Mouse (Mus musculus) testis, postnatal 14 days (tissue): Measurements from ENCODE around the gene Snap29.

ENCODE experiments used
- DNase-seq: peaks from one replicate; pipeline ENCODE4 v3.0.0; 2021; ENCODE audit warnings: low spot score

Gene Snap29

GRCm38 (mm10) chr16:17405736-17406443, at the start of gene Snap29, which contains the start of gene Pi4ka:
Snap29 (plus strand) TSS chr16:17405986.
Pi4ka (minus strand) TSS chr16:17406314.
- DNase-seq, result peak; percentile 100

- no peak for DNase-seq
These were observed 49.8 kb upstream of the Snap29 start for GRCm38 (mm10) chr16:17356031-17356430.

- no peak for DNase-seq
These were observed 47.0 kb upstream of the Snap29 start for GRCm38 (mm10) chr16:17358787-17359186.

GRCm38 (mm10) chr16:17382306-17382705, 23.5 kb upstream of the Snap29 start:
- DNase-seq, result no peak

- DNase-seq, result no peak
These were observed 22.0 kb upstream of the Snap29 start for GRCm38 (mm10) chr16:17383594-17384326.

- DNase-seq, result no peak
These were observed 13.0 kb upstream of the Snap29 start for GRCm38 (mm10) chr16:17392784-17393183.

GRCm38 (mm10) chr16:17402855-17403254, 2.9 kb upstream of the Snap29 start:
- DNase-seq, result no peak

- peak; percentile 76 for DNase-seq
These were observed 502 bp upstream of the Snap29 start for GRCm38 (mm10) chr16:17405271-17405696.

- no peak for DNase-seq
These were observed 886 bp downstream of the Snap29 start for GRCm38 (mm10) chr16:17406512-17407231.

GRCm38 (mm10) chr16:17409046-17409445, 3.3 kb downstream of the Snap29 start:
- DNase-seq, result no peak

GRCm38 (mm10) chr16:17410209-17410608, 4.4 kb downstream of the Snap29 start:
- no peak for DNase-seq

GRCm38 (mm10) chr16:17423021-17423420, 17.2 kb downstream of the Snap29 start:
- no peak for DNase-seq

GRCm38 (mm10) chr16:17432576-17432975, 26.8 kb downstream of the Snap29 start:
- no peak for DNase-seq

- peak; percentile 99 for DNase-seq
These were observed 46.0 kb downstream of the Snap29 start, which contains the start of gene Crkl for GRCm38 (mm10) chr16:17451541-17452372. Crkl (plus strand) TSS chr16:17451987.

GRCm38 (mm10) chr16:17452373-17452715, 46.6 kb downstream of the Snap29 start:
- no peak for DNase-seq

- no peak for DNase-seq
These were observed 51.1 kb downstream of the Snap29 start for GRCm38 (mm10) chr16:17456901-17457300.

- DNase-seq, result no peak
These were observed 54.5 kb downstream of the Snap29 start for GRCm38 (mm10) chr16:17460254-17460653.

- no peak for DNase-seq
These were observed 55.8 kb downstream of the Snap29 start for GRCm38 (mm10) chr16:17461596-17461995.

GRCm38 (mm10) chr16:17463184-17463583, 57.4 kb downstream of the Snap29 start:
- DNase-seq, result no peak

GRCm38 (mm10) chr16:17466875-17467663, 61.3 kb downstream of the Snap29 start:
- no peak for DNase-seq

- DNase-seq, result no peak
These were observed 66.7 kb downstream of the Snap29 start for GRCm38 (mm10) chr16:17472498-17472897.
